Mouse (Mus musculus): ENCODE measurements around the gene Chd2.
A peak's percentile ranks its signal among the peaks of the same experiment; 100 is the strongest.
"Not testable (repeated sequence)": the region's sequence is repeated elsewhere in the genome, so short reads cannot be mapped to it uniquely, and the experiment has no call there.

Gene Chd2

GRCm38 (mm10) chr7:73540202-73541078 lies 1.2 kb downstream of the Chd2 start:
- DNase-seq (ENCODE audit: low read depth, low spot score): peak; percentile 54

- peak; percentile 56 for DNase-seq (ENCODE audit: low read depth, low spot score)
These were observed 2.4 kb downstream of the Chd2 start for GRCm38 (mm10) chr7:73539116-73539682.

DNA sequence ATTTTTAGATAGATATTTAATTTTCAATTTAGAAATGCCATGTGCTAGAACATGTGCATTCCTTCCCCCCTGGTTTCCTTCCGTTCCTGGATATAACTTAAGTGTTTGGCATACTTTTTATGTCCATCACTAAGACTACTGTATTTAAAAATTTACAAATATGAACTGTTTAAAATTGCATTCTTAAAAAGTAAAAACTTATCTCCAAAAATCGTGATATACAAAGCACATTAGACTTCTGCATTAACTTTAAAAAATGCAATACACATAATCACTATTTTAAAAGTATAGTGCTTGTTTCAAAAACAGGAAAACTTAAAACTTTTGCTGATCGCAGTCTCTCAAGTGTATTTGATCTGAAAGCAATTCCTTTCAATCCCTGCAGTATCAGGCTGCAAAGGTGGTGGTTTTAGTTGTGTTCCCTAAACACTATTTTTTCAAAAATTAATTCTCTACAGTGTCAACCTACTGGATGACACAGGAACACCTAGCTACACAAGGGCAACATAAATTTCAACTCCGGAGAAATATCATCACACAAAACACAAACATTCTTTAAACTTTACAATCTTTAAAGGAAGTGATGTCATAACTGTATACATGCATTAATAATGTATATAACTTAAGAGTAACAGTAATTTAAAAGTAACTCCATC lies 3.1 kb downstream of the Chd2 start:
- DNase-seq (ENCODE audit: low read depth, low spot score): no peak

DNA sequence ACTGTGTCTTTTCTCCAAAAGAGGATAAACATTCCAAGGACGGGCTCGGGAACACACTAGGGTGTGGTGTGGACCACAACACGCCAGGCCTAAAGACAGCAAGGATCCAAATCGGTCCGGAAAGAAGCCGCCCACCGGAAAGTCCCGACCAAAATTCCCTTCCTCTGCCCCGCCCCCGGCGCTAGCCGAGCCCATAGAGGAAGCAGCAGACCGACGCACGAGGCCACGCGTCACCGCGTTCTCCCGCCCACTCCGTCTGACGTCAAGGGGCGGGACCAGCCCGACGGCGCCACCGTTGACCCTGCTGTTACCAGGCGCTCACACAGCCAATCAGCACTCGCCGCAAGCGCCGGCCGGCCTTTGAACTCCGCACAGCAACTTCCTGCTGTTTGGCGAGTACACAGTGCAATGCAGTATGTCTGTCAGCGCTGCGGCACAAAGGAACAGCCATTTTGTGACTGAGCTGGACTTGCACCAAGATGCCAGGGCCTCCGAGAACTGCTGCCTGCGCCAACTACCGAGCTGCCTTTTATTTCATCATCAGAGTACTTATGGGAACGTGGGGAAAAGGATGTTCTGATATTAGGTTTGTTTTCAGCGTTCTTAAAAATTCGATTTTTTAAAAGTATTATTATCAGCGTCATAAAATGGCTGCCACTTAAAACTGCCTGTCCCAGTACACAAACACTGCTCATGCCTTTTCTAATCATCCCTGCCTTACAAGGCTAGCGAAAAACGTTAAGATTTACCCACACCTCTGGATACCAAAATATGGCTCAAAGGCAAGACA lies 3.8 kb downstream of the Chd2 start:
- peak; percentile 98 for DNase-seq (ENCODE audit: low read depth, low spot score)

- no peak for DNase-seq (ENCODE audit: low read depth, low spot score)
These were observed 4.4 kb downstream of the Chd2 start for GRCm38 (mm10) chr7:73537228-73537627.

DNA sequence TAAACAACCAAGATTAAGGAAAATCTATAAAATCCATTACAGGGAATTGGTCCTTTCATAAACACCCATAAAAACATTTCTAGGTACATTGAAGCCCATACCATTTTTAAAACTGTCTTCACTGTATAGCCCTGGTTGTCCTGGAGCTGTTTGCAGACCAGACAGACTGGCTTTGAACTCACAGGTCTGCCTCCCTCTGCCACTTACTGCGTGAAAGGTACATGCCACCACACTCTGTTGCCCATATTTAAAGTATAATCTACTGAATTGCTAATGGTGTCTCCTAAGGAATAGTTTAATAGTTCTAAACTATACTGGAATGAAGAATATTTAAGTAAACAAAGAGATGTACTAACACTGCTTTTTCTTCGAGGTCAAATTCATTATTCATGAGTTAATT lies 5.1 kb downstream of the Chd2 start:
- DNase-seq (ENCODE audit: low read depth, low spot score): no peak

- no peak for DNase-seq (ENCODE audit: low read depth, low spot score)
These were observed 5.8 kb downstream of the Chd2 start for GRCm38 (mm10) chr7:73535861-73536200.

GRCm38 (mm10) chr7:73534937-73535860 lies 6.4 kb downstream of the Chd2 start:
- DNase-seq (ENCODE audit: low read depth, low spot score): peak; percentile 26

DNA sequence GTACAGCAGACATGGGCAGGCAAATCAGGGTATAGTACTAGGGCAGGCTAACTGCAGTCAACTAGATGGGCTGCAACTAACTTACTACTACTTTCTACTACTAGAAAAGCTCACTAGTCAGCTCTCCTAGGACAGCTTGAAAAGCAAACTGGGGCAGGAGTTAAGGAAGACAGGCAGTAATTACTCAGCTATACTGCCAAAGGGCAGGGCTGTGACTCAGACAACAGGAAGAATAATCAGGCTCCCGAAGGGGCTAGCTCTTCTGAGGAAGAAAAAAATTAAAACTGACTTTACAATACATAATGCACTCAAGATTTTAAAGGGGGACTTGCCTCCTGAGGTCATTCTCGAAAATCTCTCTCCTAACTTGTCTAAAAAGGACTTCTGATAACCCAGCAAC lies 8.2 kb downstream of the Chd2 start:
- DNase-seq (ENCODE audit: low read depth, low spot score): peak; percentile 77

GRCm38 (mm10) chr7:73532916-73533315 lies 8.7 kb downstream of the Chd2 start:
- peak; percentile 27 for DNase-seq (ENCODE audit: low read depth, low spot score)

GRCm38 (mm10) chr7:73532139-73532538 lies 9.5 kb downstream of the Chd2 start:
- no peak for DNase-seq (ENCODE audit: low read depth, low spot score)

- DNase-seq (ENCODE audit: low read depth, low spot score): no peak
These were observed 10.0 kb downstream of the Chd2 start for GRCm38 (mm10) chr7:73531506-73532093.

DNA sequence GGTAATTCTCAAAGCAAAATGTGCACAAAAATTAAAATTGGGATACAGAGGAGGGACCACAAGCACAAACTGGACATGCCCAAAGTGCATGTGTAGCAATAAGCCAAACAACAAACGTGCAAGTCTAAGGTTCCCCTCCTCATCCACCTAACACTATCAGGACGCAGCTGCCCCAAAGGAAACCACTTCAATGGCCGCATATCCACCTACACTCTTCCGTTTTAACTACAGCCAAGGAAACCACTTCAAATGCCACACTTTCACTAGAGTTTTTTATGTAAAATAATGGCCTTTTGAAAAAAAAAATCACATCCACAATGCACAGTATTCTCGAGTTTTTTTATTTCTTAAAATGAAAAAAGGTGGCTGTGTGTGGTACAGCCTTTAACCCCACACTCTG lies 10.8 kb downstream of the Chd2 start:
- no peak for DNase-seq (ENCODE audit: low read depth, low spot score)

DNA sequence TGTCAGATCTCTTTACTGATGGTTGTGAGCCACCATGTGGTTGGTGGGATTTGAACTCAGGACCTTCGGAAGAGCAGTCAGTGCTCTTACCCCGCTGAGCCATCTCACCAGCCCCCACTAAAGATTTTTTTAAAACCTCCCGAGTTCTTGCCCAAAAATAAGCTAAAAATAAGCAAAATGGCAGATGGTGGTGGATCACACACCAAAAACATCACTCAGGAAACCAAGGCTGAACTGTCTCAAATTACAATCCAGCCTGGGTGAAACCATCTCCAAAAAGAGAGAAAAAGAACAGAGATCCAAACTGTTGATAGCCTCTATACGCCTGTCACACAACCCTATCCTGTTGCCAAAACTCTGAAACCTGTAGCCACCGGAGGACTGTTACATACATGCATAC lies 11.5 kb downstream of the Chd2 start:
- DNase-seq (ENCODE audit: low read depth, low spot score): no peak

DNA sequence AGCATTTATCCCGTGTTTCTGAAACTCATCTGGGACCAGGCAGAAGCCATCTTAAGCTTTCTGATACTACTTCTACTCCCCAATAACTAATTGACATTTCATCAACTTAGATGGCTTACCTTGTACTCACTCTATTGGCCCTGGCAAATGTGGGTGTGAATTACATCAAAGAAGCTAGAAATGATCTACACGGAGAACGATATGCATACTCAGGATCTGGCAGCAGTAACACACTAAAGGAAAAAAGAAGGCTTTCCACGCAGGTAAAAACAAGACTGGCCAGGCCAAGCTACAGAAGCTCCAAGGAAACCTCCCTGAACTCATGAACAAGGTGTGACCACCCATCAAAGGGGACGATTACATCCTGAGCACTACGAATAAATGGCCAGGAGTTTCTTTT lies 12.4 kb downstream of the Chd2 start:
- DNase-seq (ENCODE audit: low read depth, low spot score): no peak

DNA sequence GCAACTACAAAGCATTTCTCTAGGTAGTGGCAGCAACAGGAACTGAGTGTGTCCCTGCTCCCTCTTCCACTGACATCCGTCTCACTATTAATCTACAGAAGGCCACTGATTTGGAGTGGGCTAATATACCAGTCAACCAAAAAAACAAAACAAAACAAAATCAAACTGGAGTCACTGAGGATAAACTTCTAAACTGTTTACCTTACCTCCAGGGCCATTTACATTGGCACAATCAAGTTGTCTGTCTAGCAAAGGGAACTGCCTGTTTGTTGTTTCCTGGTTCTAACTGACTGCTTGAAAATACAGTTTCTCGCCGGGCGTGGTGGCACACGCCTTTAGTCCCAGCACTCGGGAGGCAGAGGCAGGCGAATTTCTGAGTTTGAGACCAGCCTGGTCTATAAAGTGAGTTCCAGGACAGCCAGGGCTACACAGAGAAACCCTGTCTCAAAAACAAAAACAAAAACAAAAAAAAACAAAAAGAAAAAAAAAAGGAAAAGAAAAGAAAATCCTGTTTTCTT lies 13.2 kb downstream of the Chd2 start:
- DNase-seq (ENCODE audit: low read depth, low spot score): not testable (repeated sequence)

DNA sequence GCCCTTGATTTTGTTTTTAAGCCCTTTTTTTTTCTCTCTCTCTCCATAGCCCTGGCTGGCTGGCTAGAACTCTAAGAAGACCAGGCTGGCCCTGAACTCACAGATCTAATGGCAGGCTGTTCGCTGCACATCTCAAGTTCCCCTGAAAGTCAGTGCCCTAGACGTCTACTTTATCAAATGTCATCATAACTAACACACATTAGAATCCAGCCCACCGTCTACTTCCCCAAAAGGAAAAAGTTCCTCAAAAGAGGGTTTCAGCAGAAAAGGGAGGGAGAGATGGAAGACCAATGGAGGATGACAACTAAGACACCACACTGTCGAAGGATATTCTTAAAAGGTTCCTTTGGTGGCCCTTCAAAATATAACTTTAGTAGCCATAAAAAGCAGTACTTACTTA lies 14.4 kb downstream of the Chd2 start:
- DNase-seq (ENCODE audit: low read depth, low spot score): no peak

GRCm38 (mm10) chr7:73524454-73524952 lies 17.1 kb downstream of the Chd2 start:
- DNase-seq (ENCODE audit: low read depth, low spot score): peak; percentile 80

- no peak for DNase-seq (ENCODE audit: low read depth, low spot score)
These were observed 17.9 kb downstream of the Chd2 start for GRCm38 (mm10) chr7:73523608-73524259.

GRCm38 (mm10) chr7:73523183-73523582 lies 18.4 kb downstream of the Chd2 start:
- DNase-seq (ENCODE audit: low read depth, low spot score): no peak
